Mouse (Mus musculus) hindbrain, postnatal 0 days (tissue): ENCODE data around the gene Scrn3. TPM values are rescaled to one million over a fixed set of nuclear protein-coding genes. Genes with fewer than 3 reads are reported as not detected.
A peak's percentile ranks its signal among the peaks of the same experiment; 100 is the strongest.

ENCODE experiments used
- ATAC-seq: fragments of 200-750 bp; cut with Nextera tagmentation; 2 replicates; pipeline ENCODE4 v1.8.0; 2017; ENCODE audit warnings: mild to moderate bottlenecking, moderate TSS enrichment, moderate library complexity
- DNase-seq: peaks from one replicate; pipeline ENCODE4 v3.0.0-alpha.2; 2015; ENCODE audit warnings: low spot score
- H3K27ac ChIP-seq: fragments of 300-500 bp; sonication (generic); 2 replicates; pipeline ENCODE4 v1.5.1; 2014; ENCODE audit warnings: mild to moderate bottlenecking
- H3K27me3 ChIP-seq: fragments of 300-500 bp; sonication (generic); 2 replicates; pipeline ENCODE4 v1.6.1; 2014; ENCODE audit warnings: low read length, mixed read lengths; ENCODE audit not compliant: insufficient read depth
- H3K36me3 ChIP-seq: fragments of 300-500 bp; sonication (generic); 2 replicates; pipeline ENCODE4 v1.6.1; 2014; ENCODE audit warnings: low read length, mixed read lengths; ENCODE audit not compliant: insufficient read depth
- H3K4me1 ChIP-seq: fragments of 300-500 bp; sonication (generic); 2 replicates; pipeline ENCODE4 v1.6.1; 2014; ENCODE audit warnings: antibody characterized with exemption, low read length, mixed read lengths; ENCODE audit not compliant: insufficient read depth
- H3K4me2 ChIP-seq: fragments of 300-500 bp; sonication (generic); 2 replicates; pipeline ENCODE4 v1.6.1; 2014; ENCODE audit warnings: low read depth, mild to moderate bottlenecking, low read length, moderate library complexity, mixed read lengths
- H3K4me3 ChIP-seq: fragments of 300-500 bp; sonication (generic); 2 replicates; pipeline ENCODE4 v1.5.1; 2014; ENCODE audit warnings: low read length
- H3K9ac ChIP-seq: fragments of 300-500 bp; sonication (generic); replicated peaks from 2 replicates; pipeline ENCODE4 v1.6.1; 2014; ENCODE audit warnings: mild to moderate bottlenecking, low read length, moderate library complexity, mixed read lengths
- H3K9me3 ChIP-seq: fragments of 300-500 bp; sonication (generic); 2 replicates; pipeline ENCODE4 v1.6.1; 2016; ENCODE audit warnings: low read length, mixed read lengths
- CTCF ChIP-seq: IDR thresholded peaks from 2 replicates; pipeline ENCODE4 v1.5.1; 2016; ENCODE audit warnings: antibody characterized with exemption, control low read depth, low read depth
- WGBS: fragments of 180-500 bp; shearing (Covaris S2); extraction: QIAGEN DNeasy Blood & Tissue Kit; methylation state at CpG from one replicate; pipeline ENCODE4 v1.1.7; 2014; 5-methylcytosine and 5-hydroxymethylcytosine counted together
- polyA plus RNA-seq: library from polyadenylated mRNA; unstranded; fragments of >200 nt; fragmentation: Nextera tagmentation; extraction: Ambion mirVana; gene quantifications from 2 replicates; pipeline ENCODE4 v1.2.1, GENCODE M21; 2015
- total RNA-seq: library from RNA; depleted of rRNA; stranded (reverse); fragments of >200 nt; gene quantifications from 2 replicates; pipeline ENCODE4 v1.2.3, GENCODE M21; 2014

Scrn3 gene
- total and polyA plus RNA-seq, 2 experiments from 2014 or later, result 2.9 to 6.2 TPM

DNA sequence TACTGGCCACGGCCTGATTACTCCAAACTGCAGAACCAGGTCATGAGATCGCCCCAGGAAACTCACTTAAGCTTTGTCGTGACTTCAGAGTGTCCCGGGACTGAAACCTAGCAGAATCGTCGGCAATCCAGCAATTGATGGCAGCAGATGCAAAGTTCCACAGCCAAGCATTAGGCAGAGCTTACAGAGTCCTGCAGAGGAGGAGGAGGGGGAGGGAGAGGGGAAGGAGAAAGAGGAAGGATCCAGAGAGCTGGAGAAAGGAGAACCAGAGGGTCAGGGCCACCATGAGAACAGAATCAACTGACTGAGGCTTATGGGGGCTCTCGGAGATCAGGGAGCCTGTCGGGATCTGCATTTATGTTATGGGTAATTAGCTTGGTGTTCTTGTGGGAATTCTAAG lies 26.0 kb downstream of the Scrn3 start:
- TF ChIP-seq CTCF, result no peak
- Histone ChIP-seq H3K27me3 (no peaks in the 10 kb centered on the region), H3K4me2 (no peak overlapping the region), H3K27ac (no peak overlapping the region), H3K36me3 (no peaks in the 10 kb centered on the region), H3K4me3 (no peak overlapping the region), H3K4me1 (no peaks in the 10 kb centered on the region), H3K9ac (no peak overlapping the region), H3K9me3 (no peaks in the 10 kb centered on the region)
- DNase-seq, result no peak
- WGBS, result 73% methylated on average over 8 of the region's 8 CpGs
- no peak for ATAC-seq

DNA sequence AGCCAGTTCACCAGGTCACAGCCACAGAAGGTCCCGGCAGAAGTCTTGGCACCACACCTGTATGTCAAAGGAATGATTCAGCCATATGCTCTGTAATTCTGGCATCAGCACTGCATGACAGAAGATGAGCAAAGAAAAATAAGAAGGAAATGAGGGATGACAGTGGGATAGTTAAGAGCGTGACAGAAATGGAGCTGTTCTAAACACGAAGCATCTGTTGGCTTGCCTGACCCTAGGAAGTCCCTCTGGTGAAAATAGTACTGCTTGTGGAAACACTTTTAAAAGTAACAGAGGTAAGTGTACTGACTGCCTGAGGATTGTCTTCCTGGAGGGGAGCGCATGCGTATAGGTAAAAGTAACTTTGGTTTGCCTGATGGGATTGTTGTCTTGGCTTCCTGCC lies 31.3 kb downstream of the Scrn3 start:
- TF ChIP-seq CTCF, result no peak
- DNase-seq (no peak), ATAC-seq (no peak)
- H3K9ac ChIP-seq, result no peak overlapping the region
- no peak overlapping the region for H3K4me2 ChIP-seq
- H3K27ac ChIP-seq, result no peak overlapping the region
- WGBS, result 86% methylated on average over 5 of the region's 5 CpGs
- H3K9me3 ChIP-seq, result no peaks in the 10 kb centered on the region
- H3K4me1 ChIP-seq, result no peaks in the 10 kb centered on the region
- no peak overlapping the region for H3K4me3 ChIP-seq
- H3K36me3 ChIP-seq, result no peaks in the 10 kb centered on the region
- H3K27me3 ChIP-seq, result no peaks in the 10 kb centered on the region

DNA sequence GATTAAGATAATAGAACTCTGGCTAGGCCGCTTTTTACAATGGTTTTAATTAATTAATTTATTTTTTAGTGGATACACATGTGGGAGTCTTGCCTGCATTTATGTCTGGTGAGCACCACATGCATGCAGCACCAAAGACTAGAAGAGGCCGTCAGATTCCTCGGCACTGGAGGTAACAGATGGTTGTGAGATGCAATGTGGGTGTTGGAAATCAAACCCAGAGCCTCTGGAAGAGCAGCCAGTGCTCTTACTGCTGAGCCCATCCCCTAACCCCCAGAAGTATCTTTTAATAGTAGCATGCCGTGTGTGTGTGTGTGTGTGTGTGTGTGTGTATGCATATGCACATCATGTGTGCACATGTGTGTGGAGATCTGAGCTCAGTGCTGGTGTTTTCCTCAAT lies 32.8 kb downstream of the Scrn3 start:
- no peak overlapping the region for H3K27ac ChIP-seq
- DNase-seq, result no peak
- H3K4me1 ChIP-seq, result no peaks in the 10 kb centered on the region
- no peak overlapping the region for H3K4me2 ChIP-seq
- H3K4me3 ChIP-seq, result no peak overlapping the region
- H3K9ac ChIP-seq, result no peak overlapping the region
- H3K36me3 ChIP-seq, result no peaks in the 10 kb centered on the region
- 83% methylated on average over 4 of the region's 4 CpGs for WGBS
- TF ChIP-seq CTCF, result no peak
- H3K9me3 ChIP-seq, result no peaks in the 10 kb centered on the region
- H3K27me3 ChIP-seq, result no peaks in the 10 kb centered on the region
- ATAC-seq, result no peak

DNA sequence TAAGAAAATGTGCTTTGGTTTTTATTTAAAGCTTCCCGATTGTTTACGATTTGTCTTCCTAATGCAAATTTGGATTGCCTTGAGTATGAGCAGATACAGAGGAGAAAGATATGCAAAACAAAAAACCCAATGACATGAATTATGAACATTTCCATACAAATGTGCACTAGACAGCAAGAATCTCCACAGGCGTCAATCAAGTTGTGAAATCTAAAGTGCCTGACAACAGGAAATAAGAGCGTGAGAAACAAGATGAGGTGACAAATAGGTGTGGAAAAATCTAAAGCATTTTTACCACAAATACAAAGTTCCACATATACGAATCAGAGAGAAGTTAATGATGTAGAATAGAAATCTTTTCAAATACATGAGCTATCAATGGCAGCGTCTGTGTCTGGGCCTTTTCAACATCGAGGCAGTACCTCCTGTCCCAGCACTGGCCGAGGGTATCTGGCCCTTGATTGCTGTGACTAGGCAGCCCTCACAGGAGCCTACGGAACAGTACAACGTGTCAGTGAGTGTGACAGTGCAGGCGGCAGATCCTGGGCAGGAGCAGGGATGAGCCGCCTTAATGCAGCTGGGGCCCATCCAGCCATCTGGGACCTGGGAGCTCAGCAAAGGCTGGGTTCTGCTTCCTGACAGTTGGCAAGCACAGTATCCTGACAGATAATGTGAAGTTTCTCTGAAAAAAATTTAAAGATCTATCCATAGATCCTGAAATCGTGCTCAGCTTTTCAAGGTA lies 34.1 kb downstream of the Scrn3 start:
- Histone ChIP-seq H3K4me2 (no peak overlapping the region), H3K27me3 (no peaks in the 10 kb centered on the region), H3K36me3 (no peaks in the 10 kb centered on the region), H3K4me3 (no peak overlapping the region), H3K9me3 (no peaks in the 10 kb centered on the region), H3K27ac (no peak overlapping the region), H3K9ac (no peak overlapping the region), H3K4me1 (no peaks in the 10 kb centered on the region)
- DNase-seq (peak; percentile 39), ATAC-seq (0 out of 2 replicates have a peak, but pooled peaks have one; percentile 43)
- no peak for TF ChIP-seq CTCF
- 54% methylated on average over 13 of the region's 13 CpGs for WGBS

GRCm38 (mm10) chr2:73347136-73347535 lies 34.7 kb downstream of the Scrn3 start:
- 65% methylated on average over 6 of the region's 6 CpGs for WGBS

DNA sequence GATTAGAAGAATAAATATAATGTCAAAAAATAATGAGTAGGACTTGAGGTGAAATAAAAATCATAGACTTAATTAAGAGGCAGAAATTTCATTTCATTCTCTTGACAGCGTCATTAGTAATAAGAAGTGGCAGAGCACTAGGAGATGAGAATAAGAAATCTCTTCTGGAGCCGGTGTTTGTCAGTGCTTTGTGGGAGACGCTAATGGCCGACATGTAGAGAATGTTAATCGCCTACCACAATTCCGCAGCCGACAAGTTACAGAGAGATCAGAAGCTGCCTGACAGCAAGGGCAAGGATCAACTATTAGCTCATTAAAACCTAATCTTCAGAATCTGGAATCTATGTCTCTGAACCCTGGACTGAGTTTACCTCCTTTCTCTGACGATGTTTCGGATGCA lies 35.4 kb downstream of the Scrn3 start:
- ATAC-seq (no peak), DNase-seq (peak; percentile 11)
- no peak overlapping the region for H3K9ac ChIP-seq
- H3K4me3 ChIP-seq, result no peak overlapping the region
- WGBS, result 49% methylated on average over 9 of the region's 9 CpGs
- H3K27me3 ChIP-seq, result no peaks in the 10 kb centered on the region
- H3K4me1 ChIP-seq, result no peaks in the 10 kb centered on the region
- no peak overlapping the region for H3K27ac ChIP-seq
- no peaks in the 10 kb centered on the region for H3K36me3 ChIP-seq
- no peak overlapping the region for H3K4me2 ChIP-seq
- H3K9me3 ChIP-seq, result no peaks in the 10 kb centered on the region
- TF ChIP-seq CTCF, result no peak

More at GRCm38 (mm10) chr2:73347136-73347535, 34.7 kb downstream of the Scrn3 start:
- Histone ChIP-seq H3K27me3 (no peaks in the 10 kb centered on the region), H3K9me3 (no peaks in the 10 kb centered on the region), H3K4me3 (no peak overlapping the region), H3K4me2 (no peak overlapping the region), H3K27ac (no peak overlapping the region), H3K4me1 (no peaks in the 10 kb centered on the region), H3K36me3 (no peaks in the 10 kb centered on the region), H3K9ac (no peak overlapping the region)
- no peak for ATAC-seq
- no peak for DNase-seq
- no peak for TF ChIP-seq CTCF

DNA sequence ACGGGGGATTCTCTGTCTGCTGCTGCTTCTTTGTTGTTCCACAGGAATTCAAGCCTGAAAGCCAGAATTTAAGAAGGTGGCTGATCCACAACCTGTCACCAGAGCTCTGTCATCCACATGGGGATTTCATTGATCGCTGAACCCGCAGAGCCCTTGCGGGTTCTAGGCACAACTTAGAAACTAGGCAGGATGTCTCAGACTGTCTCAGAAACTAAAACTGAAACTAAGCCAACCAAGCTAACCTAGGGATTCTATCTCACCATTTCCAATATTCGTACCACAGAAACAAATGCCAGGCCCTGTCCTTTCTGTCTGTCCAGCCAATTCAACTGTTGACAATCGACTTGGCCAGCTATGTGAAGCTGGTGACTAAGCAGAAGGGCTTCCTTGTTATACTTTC lies 35.8 kb downstream of the Scrn3 start:
- H3K4me2 ChIP-seq, result no peak overlapping the region
- 75% methylated on average over 6 of the region's 6 CpGs for WGBS
- H3K9ac ChIP-seq, result no peak overlapping the region
- H3K9me3 ChIP-seq, result no peaks in the 10 kb centered on the region
- no peak overlapping the region for H3K4me3 ChIP-seq
- no peak for DNase-seq
- H3K27me3 ChIP-seq, result no peaks in the 10 kb centered on the region
- H3K4me1 ChIP-seq, result no peaks in the 10 kb centered on the region
- no peaks in the 10 kb centered on the region for H3K36me3 ChIP-seq
- no peak for TF ChIP-seq CTCF
- no peak overlapping the region for H3K27ac ChIP-seq
- ATAC-seq, result no peak
